Mouse (Mus musculus) urinary bladder, postnatal 14 days (tissue): ENCODE measurements around the gene Rab11fip3.

ENCODE experiments used
- DNase-seq: peaks from one replicate; pipeline ENCODE4 v3.0.0; 2021; ENCODE audit warnings: low spot score

Gene Rab11fip3

DNA sequence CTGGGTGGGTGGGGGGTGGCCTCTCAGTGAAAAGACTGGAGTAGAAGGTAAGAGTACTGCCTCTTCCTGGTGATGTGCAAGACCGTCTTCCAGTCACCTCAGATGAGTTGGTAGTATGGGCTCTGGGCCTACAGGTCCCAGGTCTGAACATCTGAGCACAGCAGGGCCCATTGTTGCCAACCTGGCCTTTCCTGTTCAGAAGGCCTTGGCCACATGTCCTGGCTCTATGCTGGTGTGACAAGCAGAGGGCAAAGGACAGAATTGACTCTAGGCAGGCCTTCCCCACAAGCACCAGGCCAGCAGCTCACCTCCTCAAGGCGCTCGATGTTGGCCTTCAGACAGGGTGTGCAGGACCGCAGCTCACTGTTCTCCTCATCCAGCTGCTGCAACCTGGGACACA is 77.1 kb downstream of the Rab11fip3 start:
- DNase-seq, result no peak

GRCm38 (mm10) chr17:25990331-25990730 is 79.0 kb downstream of the Rab11fip3 start:
- no peak for DNase-seq

DNA sequence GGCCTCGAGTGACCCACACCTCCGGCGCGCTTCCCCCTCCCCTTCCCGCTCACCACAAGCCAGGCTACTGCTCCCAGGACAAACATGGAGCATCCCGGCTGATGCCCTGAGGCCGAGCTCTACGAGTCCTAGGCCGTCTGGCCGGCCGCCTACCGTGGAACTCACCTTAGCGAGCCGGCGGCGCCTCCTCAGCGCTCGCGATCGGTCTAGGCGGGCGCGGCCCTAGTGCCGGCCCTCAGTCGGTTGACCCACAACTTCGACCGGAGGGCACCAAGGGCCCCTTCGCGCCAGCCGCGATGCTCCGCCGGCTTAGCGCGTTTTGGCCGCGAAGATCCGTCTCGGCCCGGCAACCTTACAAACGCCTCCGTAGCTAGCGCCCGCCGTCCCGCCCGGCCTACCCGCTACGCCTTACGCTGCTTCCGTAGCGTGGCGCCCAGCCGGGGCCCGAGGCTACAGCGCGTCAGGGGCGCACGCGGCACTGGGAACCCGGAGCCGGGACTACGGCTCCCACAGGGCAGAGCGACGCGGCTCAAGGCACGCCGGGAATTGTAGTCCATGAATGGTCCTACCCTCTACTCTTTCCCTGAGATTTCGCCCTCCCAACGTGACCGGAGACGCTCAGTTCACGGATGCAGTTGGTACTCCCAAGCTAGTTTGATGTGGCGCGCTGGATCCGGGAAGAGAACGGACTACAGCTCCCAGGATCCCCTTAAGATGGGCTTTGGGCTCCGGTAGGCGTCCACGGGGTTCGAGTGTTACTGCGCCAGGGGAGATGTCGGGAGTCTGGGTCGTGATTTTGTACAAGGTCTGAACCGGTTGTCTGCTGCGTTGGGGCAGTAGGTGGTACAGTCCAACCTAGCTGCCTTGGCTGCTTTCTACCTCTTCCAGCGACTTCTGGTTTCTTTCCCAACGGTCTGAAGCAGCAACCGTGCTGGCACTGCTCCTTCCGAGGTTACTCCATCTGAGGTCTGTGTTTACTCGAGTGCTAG is 83.8 kb downstream of the Rab11fip3 start, which contains the start of gene Capn15:
TSS of gene Capn15 (minus strand) at position 491 of the 989 bp plus-strand sequence.
- DNase-seq, result peak; percentile 93

DNA sequence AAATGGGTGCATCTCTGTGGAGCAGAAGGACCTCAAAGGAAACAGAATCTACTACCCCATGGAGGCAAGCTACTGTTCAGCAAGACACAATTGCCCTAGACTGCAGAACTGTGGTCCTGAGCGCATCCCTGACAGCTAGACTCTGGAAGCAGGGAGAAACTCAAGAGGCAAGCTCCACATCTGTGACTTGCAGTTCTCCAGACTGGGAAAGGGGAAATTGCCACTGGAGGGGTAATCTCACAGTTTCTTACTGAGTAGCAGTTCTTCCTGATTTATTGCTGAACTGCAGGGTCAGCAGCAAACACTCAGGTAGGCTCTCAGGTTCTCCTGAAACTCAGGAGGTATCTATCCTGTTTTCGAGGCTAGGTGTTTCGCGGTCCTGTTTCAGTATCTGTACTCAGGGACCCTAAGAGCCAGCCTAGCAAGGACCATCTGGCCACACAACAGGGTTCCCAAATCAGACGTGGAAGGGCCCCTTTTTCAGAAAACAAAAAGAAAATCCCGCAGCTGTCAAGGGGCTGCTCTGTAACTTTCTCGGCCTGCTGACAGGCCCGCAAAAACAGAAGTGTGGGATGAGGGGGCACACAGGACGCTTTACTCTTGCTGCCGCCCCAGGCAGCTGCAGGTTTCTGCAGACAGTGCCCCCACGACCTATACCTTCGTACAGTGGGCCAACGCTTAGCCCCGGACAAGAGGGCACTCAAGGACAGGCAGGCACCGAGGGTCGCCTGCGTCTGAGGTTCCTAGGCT is 84.6 kb downstream of the Rab11fip3 start:
- no peak for DNase-seq

DNA sequence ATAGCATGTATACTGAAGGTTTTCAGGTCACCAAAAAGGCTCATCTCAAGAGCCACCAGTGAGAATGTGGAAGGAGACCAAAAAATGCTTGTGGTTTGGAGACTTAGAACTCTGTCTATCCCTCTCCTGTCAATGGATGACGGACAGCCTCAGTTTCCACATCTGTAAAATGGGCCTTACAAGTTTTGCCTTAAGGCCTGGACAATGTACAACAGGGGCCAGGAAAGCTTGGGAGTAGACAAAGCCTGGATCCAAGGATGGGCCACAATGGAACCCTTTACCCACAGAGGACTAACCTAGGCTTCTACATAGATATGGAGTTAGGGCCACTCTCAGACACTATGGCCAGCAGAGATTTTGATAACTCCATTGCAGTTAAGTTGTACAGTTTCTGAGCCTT is 85.3 kb downstream of the Rab11fip3 start:
- no peak for DNase-seq

- DNase-seq, result no peak
These were observed 86.4 kb downstream of the Rab11fip3 start for GRCm38 (mm10) chr17:25982913-25983312.

- DNase-seq, result peak; percentile 29
These were observed 88.5 kb downstream of the Rab11fip3 start for GRCm38 (mm10) chr17:25980854-25981253.

GRCm38 (mm10) chr17:25979829-25980738 is 89.3 kb downstream of the Rab11fip3 start:
- peak; percentile 60 for DNase-seq

GRCm38 (mm10) chr17:25970954-25971707 is 98.2 kb downstream of the Rab11fip3 start:
- DNase-seq, result no peak

DNA sequence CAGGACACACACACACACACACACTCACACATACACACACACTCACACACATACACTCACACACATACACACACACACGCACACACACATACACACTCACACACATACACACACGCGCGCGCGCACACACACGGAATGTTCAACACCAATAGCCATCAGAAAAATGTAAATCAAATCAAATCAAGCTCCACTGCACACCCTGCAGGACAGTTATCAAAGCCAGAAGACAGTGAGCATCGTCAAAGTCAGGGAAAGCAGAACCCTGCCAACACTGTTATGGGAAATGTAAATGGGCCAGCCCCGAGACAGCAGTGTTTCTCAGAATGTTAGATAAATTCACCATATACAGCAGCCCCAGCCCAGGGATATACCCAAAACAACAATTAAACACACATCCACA is 98.9 kb downstream of the Rab11fip3 start:
- no peak for DNase-seq

DNA sequence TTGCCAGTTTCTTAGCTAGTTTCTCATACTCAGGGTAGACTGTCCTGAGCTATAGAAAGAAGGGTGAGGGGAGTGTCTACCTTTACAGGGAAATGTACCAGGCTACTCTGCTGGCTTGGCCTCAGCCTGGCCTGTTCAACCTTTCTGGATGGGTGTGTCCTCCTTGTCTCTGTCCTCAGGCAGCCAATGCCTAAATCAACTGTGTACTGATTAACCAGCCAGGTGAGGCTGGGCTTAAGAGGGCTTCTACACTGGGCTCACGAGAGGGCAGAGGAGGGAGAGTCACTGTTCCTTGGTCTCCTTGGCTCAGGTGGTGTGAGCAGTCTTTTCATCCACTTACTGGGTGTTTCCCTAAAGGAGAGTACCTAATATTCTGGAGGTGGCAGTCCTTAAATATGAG is 101.2 kb downstream of the Rab11fip3 start:
- DNase-seq, result no peak

GRCm38 (mm10) chr17:25967652-25968051 is 101.7 kb downstream of the Rab11fip3 start:
- no peak for DNase-seq

GRCm38 (mm10) chr17:25964271-25964670 is 105.1 kb downstream of the Rab11fip3 start:
- no peak for DNase-seq

DNA sequence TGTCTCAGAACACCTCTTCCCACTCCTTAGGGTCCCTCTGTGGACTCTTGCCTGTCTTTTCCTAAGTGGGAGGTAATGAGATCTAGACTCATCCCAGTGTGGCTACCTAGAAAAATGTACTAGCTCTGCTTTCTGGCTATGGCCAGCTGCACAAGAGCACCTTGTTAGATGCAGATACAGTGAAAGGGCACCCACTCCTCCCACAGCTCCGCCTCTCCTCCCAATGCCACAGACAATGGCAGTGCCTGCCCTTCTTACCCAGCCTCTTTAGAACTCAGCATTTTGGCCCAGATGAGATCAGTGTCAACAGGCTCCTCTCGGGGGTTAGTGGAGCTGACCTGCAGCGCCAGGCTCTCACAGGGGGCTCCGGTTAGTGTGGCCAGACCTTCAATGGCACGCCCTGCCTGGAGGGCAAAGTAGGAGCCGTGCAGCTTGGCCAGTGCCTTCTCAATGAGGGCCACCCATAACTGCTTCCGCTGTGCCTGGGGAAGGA is 106.9 kb downstream of the Rab11fip3 start:
- DNase-seq, result no peak

- DNase-seq, result no peak
These were observed 107.8 kb downstream of the Rab11fip3 start for GRCm38 (mm10) chr17:25961566-25961965.

- no peak for DNase-seq
These were observed 109.5 kb downstream of the Rab11fip3 start for GRCm38 (mm10) chr17:25959630-25960467.

DNA sequence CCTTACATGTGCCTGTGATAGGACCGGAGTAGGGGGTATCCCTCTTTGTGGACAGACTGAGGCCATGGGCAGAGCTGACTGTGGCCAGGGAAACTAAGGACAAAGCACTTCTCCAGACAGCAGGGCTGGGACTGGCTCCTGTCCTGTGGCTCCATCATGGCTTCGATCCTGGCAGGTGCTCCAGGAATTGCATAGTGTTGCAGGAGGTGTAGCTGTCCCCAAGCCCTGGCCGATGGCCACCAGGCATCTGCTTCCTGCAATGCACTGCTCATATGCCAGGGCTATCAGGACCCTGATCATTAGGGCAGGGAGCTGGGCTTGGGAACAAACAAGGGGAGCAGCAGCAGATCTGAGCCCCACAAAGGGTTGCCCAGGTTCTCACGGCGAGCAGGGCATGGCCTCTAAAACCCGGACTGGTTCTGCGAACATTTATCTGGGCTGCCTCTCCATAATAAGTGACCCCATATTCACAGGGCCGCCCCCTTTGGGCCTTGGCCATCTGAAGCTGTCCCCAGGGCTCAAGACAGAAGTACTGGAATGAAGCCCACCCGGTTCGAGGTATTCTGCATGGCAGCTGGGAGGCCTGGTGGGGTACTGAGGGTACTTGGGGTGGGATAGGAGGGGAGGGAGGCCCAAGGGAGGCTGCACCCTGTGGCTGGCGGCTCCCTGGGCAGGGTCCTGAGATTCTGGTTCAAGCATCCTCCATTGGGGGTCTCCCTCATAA is 110.4 kb downstream of the Rab11fip3 start:
- no peak for DNase-seq

DNA sequence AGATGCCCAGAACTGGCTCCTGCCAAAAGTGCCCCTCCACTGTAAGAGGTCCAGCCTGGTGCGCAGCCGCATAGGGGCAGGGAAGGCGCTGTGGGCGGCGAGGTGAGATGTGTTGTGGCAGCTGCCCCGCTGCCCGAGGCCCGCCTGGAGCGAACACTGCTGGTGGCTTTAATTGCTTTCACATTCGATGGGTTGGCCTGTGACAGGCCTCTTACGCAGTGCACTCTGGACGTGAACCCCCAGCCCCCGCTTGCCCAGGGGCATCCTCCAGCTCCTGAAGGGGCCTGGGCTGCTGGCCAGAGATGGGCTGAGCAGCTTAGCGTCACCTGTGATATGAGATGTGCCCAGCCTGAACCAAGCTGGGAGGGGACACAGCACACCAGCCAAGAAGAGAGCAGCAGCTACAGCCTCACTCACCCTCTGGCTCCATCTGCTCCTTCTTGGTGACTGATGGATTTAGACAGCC is 111.7 kb downstream of the Rab11fip3 start:
- DNase-seq, result no peak

DNA sequence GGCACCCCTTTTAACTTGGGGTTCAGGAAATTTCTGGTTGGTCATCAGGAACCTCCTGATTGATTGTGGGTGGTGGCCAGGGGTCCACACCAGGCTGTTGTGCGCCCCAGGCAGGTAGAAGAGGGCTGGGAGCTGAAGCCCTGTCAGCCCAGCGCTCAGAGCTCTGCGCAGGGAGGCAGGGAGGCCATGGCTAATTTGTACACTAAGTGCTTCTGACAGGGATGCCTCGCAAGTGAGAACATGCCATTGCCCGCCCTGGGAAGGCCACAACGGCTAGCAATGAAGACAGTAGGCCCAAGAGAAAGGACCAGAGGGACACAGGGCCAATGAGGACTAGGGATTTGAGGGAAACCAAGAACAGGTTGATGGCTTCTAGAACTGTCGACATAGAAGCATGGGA is 112.7 kb downstream of the Rab11fip3 start:
- DNase-seq, result no peak
